Mouse (Mus musculus) stomach, embryonic 16.5 days (tissue): ENCODE measurements around the gene Tnnt3. TPM values are rescaled to one million over a fixed set of nuclear protein-coding genes. Genes with fewer than 3 reads are reported as not detected.

Experiments used
- ATAC-seq: fragments of 200-750 bp; cut with Nextera tagmentation; 2 replicates; pipeline ENCODE4 v1.8.0; 2017; ENCODE audit warnings: moderate number of reproducible peaks, moderate TSS enrichment; ENCODE audit not compliant: insufficient read depth, low FRiP score
- H3K27ac ChIP-seq: fragments of 300-500 bp; sonication (generic); 2 replicates; pipeline ENCODE4 v1.5.1; 2014; ENCODE audit warnings: low read length
- H3K27me3 ChIP-seq: fragments of 300-500 bp; sonication (generic); 2 replicates; pipeline ENCODE4 v1.6.1; 2014; ENCODE audit warnings: low read length, control low read depth, mixed read lengths; ENCODE audit not compliant: control insufficient read depth, insufficient read depth
- H3K36me3 ChIP-seq: fragments of 300-500 bp; sonication (generic); 2 replicates; pipeline ENCODE4 v1.6.1; 2014; ENCODE audit warnings: low read length; ENCODE audit not compliant: control insufficient read depth, insufficient read depth
- H3K4me1 ChIP-seq: fragments of 300-500 bp; sonication (generic); 2 replicates; pipeline ENCODE4 v1.6.1; 2014; ENCODE audit warnings: low read length, control low read depth, mixed read lengths; ENCODE audit not compliant: control insufficient read depth, insufficient read depth
- H3K4me2 ChIP-seq: fragments of 300-500 bp; sonication (generic); 2 replicates; pipeline ENCODE4 v1.6.1; 2014; ENCODE audit warnings: low read depth, low read length, mixed read lengths
- H3K4me3 ChIP-seq: fragments of 300-500 bp; sonication (generic); replicated peaks from 2 replicates; pipeline ENCODE4 v1.5.1; 2014; ENCODE audit warnings: mild to moderate bottlenecking, low read length
- H3K9ac ChIP-seq: fragments of 300-500 bp; sonication (generic); 2 replicates; pipeline ENCODE4 v1.6.1; 2014; ENCODE audit warnings: low read length
- H3K9me3 ChIP-seq: fragments of 300-500 bp; sonication (generic); replicated peaks from 2 replicates; pipeline ENCODE4 v1.6.1; 2016; ENCODE audit warnings: low read length, control low read depth; ENCODE audit not compliant: control insufficient read depth
- WGBS: fragments of 180-500 bp; shearing (Covaris S2); extraction: QIAGEN DNeasy Blood & Tissue Kit; methylation state at CpG from one replicate; pipeline ENCODE4 v1.1.7; 2014; 5-methylcytosine and 5-hydroxymethylcytosine counted together
- polyA plus RNA-seq: library from polyadenylated mRNA; unstranded; fragments of >200 nt; fragmentation: Nextera tagmentation; extraction: Ambion mirVana; gene quantifications from 2 replicates; pipeline ENCODE4 v1.2.1, GENCODE M21; 2015

Gene Tnnt3
- polyA plus RNA-seq, 1 experiment from 2014 or later = 208 TPM

GRCm38 (mm10) chr7:142473476-142473875 lies 25.2 kb upstream of the Tnnt3 start:
- WGBS = 76% methylated on average over 2 of the region's 2 CpGs
- ATAC-seq = no peak
- peaks cover 31% of the 10 kb centered on the region for H3K4me1 ChIP-seq

GRCm38 (mm10) chr7:142474799-142475198 lies 23.8 kb upstream of the Tnnt3 start:
- no peaks in the 10 kb centered on the region for H3K36me3 ChIP-seq
- H3K9me3 ChIP-seq = no peaks in the 10 kb centered on the region
- ATAC-seq = peak; percentile 71
- H3K4me2 ChIP-seq = peak overlapping the region; percentile 65
- WGBS = 52% methylated on average over 14 of the region's 14 CpGs
- H3K4me3 ChIP-seq = peak overlapping the region; percentile 48
- peaks cover 35% of the 10 kb centered on the region for H3K4me1 ChIP-seq
- H3K27ac ChIP-seq = peak overlapping the region; percentile 97
- H3K9ac ChIP-seq = peak overlapping the region; percentile 80
- H3K27me3 ChIP-seq = no peaks in the 10 kb centered on the region

More at GRCm38 (mm10) chr7:142473476-142473875, 25.2 kb upstream of the Tnnt3 start:
- H3K27me3 ChIP-seq = no peaks in the 10 kb centered on the region
- H3K36me3 ChIP-seq = no peaks in the 10 kb centered on the region
- peak overlapping the region; percentile 80 for H3K9ac ChIP-seq
- no peaks in the 10 kb centered on the region for H3K9me3 ChIP-seq
- peak overlapping the region; percentile 48 for H3K4me3 ChIP-seq
- peak overlapping the region; percentile 65 for H3K4me2 ChIP-seq
- peak overlapping the region; percentile 97 for H3K27ac ChIP-seq

GRCm38 (mm10) chr7:142475641-142476040 lies 23.0 kb upstream of the Tnnt3 start:
- H3K27me3 ChIP-seq = no peaks in the 10 kb centered on the region
- peak overlapping the region; percentile 48 for H3K4me3 ChIP-seq
- peak overlapping the region; percentile 80 for H3K9ac ChIP-seq
- peak overlapping the region; percentile 65 for H3K4me2 ChIP-seq
- H3K36me3 ChIP-seq = no peaks in the 10 kb centered on the region
- H3K9me3 ChIP-seq = no peaks in the 10 kb centered on the region
- ATAC-seq = no peak
- WGBS = 51% methylated on average over 7 of the region's 7 CpGs
- peaks cover 39% of the 10 kb centered on the region for H3K4me1 ChIP-seq
- peak overlapping the region; percentile 97 for H3K27ac ChIP-seq

- Histone ChIP-seq H3K27me3 (no peaks in the 10 kb centered on the region), H3K27ac (peak overlapping the region; percentile 97), H3K4me3 (peak overlapping the region; percentile 48), H3K36me3 (no peaks in the 10 kb centered on the region), H3K4me1 (peaks cover 39% of the 10 kb centered on the region), H3K9me3 (no peaks in the 10 kb centered on the region), H3K4me2 (peak overlapping the region; percentile 65), H3K9ac (peak overlapping the region; percentile 80)
- no peak for ATAC-seq
- 77% methylated on average over 5 of the region's 5 CpGs for WGBS
These were observed 22.4 kb upstream of the Tnnt3 start for GRCm38 (mm10) chr7:142476271-142476670.

- H3K36me3 ChIP-seq = no peaks in the 10 kb centered on the region
- whole genome bisulfite sequencing = 61% methylated on average over 13 of the region's 13 CpGs
- H3K27me3 ChIP-seq = no peaks in the 10 kb centered on the region
- peak overlapping the region; percentile 65 for H3K4me2 ChIP-seq
- H3K4me3 ChIP-seq = peak overlapping the region; percentile 48
- no peaks in the 10 kb centered on the region for H3K9me3 ChIP-seq
- H3K4me1 ChIP-seq = peaks cover 40% of the 10 kb centered on the region
- ATAC-seq = no peak
- peak overlapping the region; percentile 80 for H3K9ac ChIP-seq
- H3K27ac ChIP-seq = peak overlapping the region; percentile 97
These were observed 21.7 kb upstream of the Tnnt3 start for GRCm38 (mm10) chr7:142476795-142477452.

- Histone ChIP-seq H3K9ac (peak overlapping the region; percentile 80), H3K4me2 (peak overlapping the region; percentile 65), H3K27me3 (no peaks in the 10 kb centered on the region), H3K9me3 (no peaks in the 10 kb centered on the region), H3K36me3 (no peaks in the 10 kb centered on the region), H3K27ac (peak overlapping the region; percentile 97), H3K4me3 (peak overlapping the region; percentile 48), H3K4me1 (peaks cover 47% of the 10 kb centered on the region)
- ATAC-seq = no peak
- WGBS = 83% methylated on average over 6 of the region's 6 CpGs
These were observed 20.6 kb upstream of the Tnnt3 start for GRCm38 (mm10) chr7:142478001-142478400.

GRCm38 (mm10) chr7:142478574-142478973 lies 20.1 kb upstream of the Tnnt3 start:
- WGBS = 89% methylated on average over 2 of the region's 2 CpGs

GRCm38 (mm10) chr7:142479307-142479706 lies 19.3 kb upstream of the Tnnt3 start:
- H3K9ac ChIP-seq = peak overlapping the region; percentile 80
- H3K4me3 ChIP-seq = peak overlapping the region; percentile 48
- no peaks in the 10 kb centered on the region for H3K9me3 ChIP-seq
- no peak for ATAC-seq
- peak overlapping the region; percentile 97 for H3K27ac ChIP-seq
- no peaks in the 10 kb centered on the region for H3K27me3 ChIP-seq
- H3K4me2 ChIP-seq = peak overlapping the region; percentile 65
- no peaks in the 10 kb centered on the region for H3K36me3 ChIP-seq
- H3K4me1 ChIP-seq = peaks cover 60% of the 10 kb centered on the region

More at GRCm38 (mm10) chr7:142478574-142478973, 20.1 kb upstream of the Tnnt3 start:
- no peaks in the 10 kb centered on the region for H3K36me3 ChIP-seq
- no peak for ATAC-seq
- H3K27ac ChIP-seq = peak overlapping the region; percentile 97
- H3K27me3 ChIP-seq = no peaks in the 10 kb centered on the region
- H3K9me3 ChIP-seq = no peaks in the 10 kb centered on the region
- peak overlapping the region; percentile 48 for H3K4me3 ChIP-seq
- peak overlapping the region; percentile 65 for H3K4me2 ChIP-seq
- H3K4me1 ChIP-seq = peaks cover 53% of the 10 kb centered on the region
- H3K9ac ChIP-seq = peak overlapping the region; percentile 80

- Histone ChIP-seq H3K4me2 (peak overlapping the region; percentile 65), H3K9me3 (no peaks in the 10 kb centered on the region), H3K9ac (peak overlapping the region; percentile 80), H3K4me3 (peak overlapping the region; percentile 48), H3K27me3 (no peaks in the 10 kb centered on the region), H3K27ac (peak overlapping the region; percentile 97), H3K4me1 (peaks cover 61% of the 10 kb centered on the region), H3K36me3 (no peaks in the 10 kb centered on the region)
- no peak for ATAC-seq
- WGBS = 83% methylated on average over 3 of the region's 3 CpGs
These were observed 18.8 kb upstream of the Tnnt3 start for GRCm38 (mm10) chr7:142479886-142480285.
